Comparison of ENCODE assay signal across 13 mouse cellular contexts in genomic region chr11:117029569-117029955, GRCm38 (mm10).
A peak's percentile ranks its signal among the peaks of the same experiment; 100 is the strongest.
DNase-seq lines count a peak whose midpoint lies in the region; ATAC-seq and TF ChIP-seq lines count a peak whose summit lies in the region.
"Had no signal": no experiment of that assay in that cellular context is flagged by ENCODE, and none has a peak within 500 bp of the region (broad histone marks: within the 10 kb centered on the region; RNA-seq: fewer than 3 reads in every experiment).

No protein-coding gene starts in this region.

- no peak for DNase-seq in neural tube, embryonic 11.5 days (ENCODE audit: low spot score)
- DNase-seq in neural tube, embryonic 10.5 days (ENCODE audit: extremely low spot score, low spot score) = no peak
- DNase-seq in forebrain, postnatal 0 days = no peak
- DNase-seq in thymus, postnatal 0 days (ENCODE audit: low spot score) = no peak
- DNase-seq in frontal cortex, postnatal 36 days (ENCODE audit: low spot score in 2 of 2) = no peak
- DNase-seq: cerebellum, adult 11 months; heart, adult 11 months; heart, postnatal 14 days had no signal

- TF ChIP-seq CTCF in forebrain, postnatal 0 days (IDR thresholded peaks at IDR 0.05; ENCODE audit: low read depth) = no peak

- no peaks in the 10 kb centered on the region for H3K27me3 ChIP-seq in neural tube, embryonic 11.5 days (ENCODE audit: control insufficient read depth, insufficient read depth, low read length)
- no peaks in the 10 kb centered on the region for H3K27me3 ChIP-seq in forebrain, postnatal 0 days (ENCODE audit: insufficient read depth, low read length)
- H3K27me3 ChIP-seq in midbrain, embryonic 15.5 days (replicated peaks) = no peaks in the 10 kb centered on the region
- H3K27me3 ChIP-seq in intestine, embryonic 16.5 days (replicated peaks; ENCODE audit: control insufficient read depth, insufficient read depth, low read length) = 0 out of 2 replicates have a peak, but pooled peaks cover 2% of the 10 kb centered on the region

- 0 out of 2 replicates have a peak overlapping the region, but pooled peaks have one; percentile 20 for H3K27ac ChIP-seq in neural tube, embryonic 11.5 days (ENCODE audit: low read depth, low read length)
- peak overlapping the region; percentile 63 for H3K27ac ChIP-seq in forebrain, postnatal 0 days (ENCODE audit: low read depth, low read length)
- H3K27ac ChIP-seq in midbrain, embryonic 15.5 days = peak overlapping the region; percentile 40; the same call in 1 of the 2 replicates
- H3K27ac ChIP-seq in intestine, embryonic 16.5 days (ENCODE audit: low read length) = no peak overlapping the region

- no peaks in the 10 kb centered on the region for H3K36me3 ChIP-seq in neural tube, embryonic 11.5 days (ENCODE audit: control insufficient read depth, insufficient read depth, low read length)
- no peaks in the 10 kb centered on the region for H3K36me3 ChIP-seq in forebrain, postnatal 0 days (ENCODE audit: insufficient read depth)
- no peaks in the 10 kb centered on the region for H3K36me3 ChIP-seq in midbrain, embryonic 15.5 days (replicated peaks)
- H3K36me3 ChIP-seq in intestine, embryonic 16.5 days (ENCODE audit: control insufficient read depth, insufficient read depth, low read length) = no peaks in the 10 kb centered on the region
- H3K36me3 ChIP-seq: embryonic facial prominence, embryonic 15.5 days; G1E had no signal

- H3K4me2 ChIP-seq in neural tube, embryonic 11.5 days (ENCODE audit: low read depth) = no peak overlapping the region
- H3K4me2 ChIP-seq in forebrain, postnatal 0 days (ENCODE audit: low read depth) = no peak overlapping the region
- H3K4me2 ChIP-seq in midbrain, embryonic 15.5 days = no peak overlapping the region
- H3K4me2 ChIP-seq in intestine, embryonic 16.5 days (ENCODE audit: low read depth, low read length) = no peak overlapping the region
- H3K4me2 ChIP-seq: embryonic facial prominence, embryonic 15.5 days had no signal

- ATAC-seq in neural tube, embryonic 11.5 days (ENCODE audit: insufficient read depth, low FRiP score, low TSS enrichment) = no peak
- no peak for ATAC-seq in forebrain, postnatal 0 days
- ATAC-seq in midbrain, embryonic 15.5 days (replicated peaks) = no peak
- ATAC-seq in intestine, embryonic 16.5 days = no peak
- ATAC-seq: intestine, postnatal 0 days had no signal

- H3K9me3 ChIP-seq in neural tube, embryonic 11.5 days (ENCODE audit: control insufficient read depth, low read length) = no peaks in the 10 kb centered on the region
- no peaks in the 10 kb centered on the region for H3K9me3 ChIP-seq in forebrain, postnatal 0 days (ENCODE audit: low read length)
- no peaks in the 10 kb centered on the region for H3K9me3 ChIP-seq in midbrain, embryonic 15.5 days
- no peaks in the 10 kb centered on the region for H3K9me3 ChIP-seq in intestine, embryonic 16.5 days (ENCODE audit: control insufficient read depth, low read length)
- H3K9me3 ChIP-seq: embryonic facial prominence, embryonic 15.5 days had no signal

- whole genome bisulfite sequencing in neural tube, embryonic 11.5 days = 91% methylated on average over 3 of the region's 3 CpGs
- WGBS in forebrain, postnatal 0 days = 85% methylated on average over 3 of the region's 3 CpGs
- WGBS in midbrain, embryonic 15.5 days = 92% methylated on average over 3 of the region's 3 CpGs
- 88% methylated on average over 3 of the region's 3 CpGs for WGBS in intestine, embryonic 16.5 days

- no peak overlapping the region for H3K4me3 ChIP-seq in neural tube, embryonic 11.5 days (ENCODE audit: low read depth, low read length)
- no peak overlapping the region for H3K4me3 ChIP-seq in forebrain, postnatal 0 days (ENCODE audit: low read depth, low read length)
- H3K4me3 ChIP-seq in midbrain, embryonic 15.5 days = no peak overlapping the region
- H3K4me3 ChIP-seq in intestine, embryonic 16.5 days (ENCODE audit: low read length) = no peak overlapping the region
- H3K4me3 ChIP-seq: embryonic facial prominence, embryonic 15.5 days had no signal

- peaks cover 10% of the 10 kb centered on the region for H3K4me1 ChIP-seq in neural tube, embryonic 11.5 days (ENCODE audit: control insufficient read depth, insufficient read depth, low read length)
- peaks cover 33% of the 10 kb centered on the region for H3K4me1 ChIP-seq in forebrain, postnatal 0 days (ENCODE audit: insufficient read depth)
- H3K4me1 ChIP-seq in midbrain, embryonic 15.5 days = peaks cover 37% of the 10 kb centered on the region
- peaks cover 8% of the 10 kb centered on the region; the same call in 1 of the 2 replicates for H3K4me1 ChIP-seq in intestine, embryonic 16.5 days (ENCODE audit: control insufficient read depth, insufficient read depth, low read length)

- no peak overlapping the region for H3K9ac ChIP-seq in neural tube, embryonic 11.5 days (ENCODE audit: low read length)
- no peak overlapping the region for H3K9ac ChIP-seq in forebrain, postnatal 0 days
- H3K9ac ChIP-seq in midbrain, embryonic 15.5 days = no peak overlapping the region
- H3K9ac ChIP-seq in intestine, embryonic 16.5 days (ENCODE audit: low read depth, low read length) = no peak overlapping the region
- H3K9ac ChIP-seq: embryonic facial prominence, embryonic 15.5 days had no signal
